10 mouse cellular contexts compared by ENCODE assay signal in genomic region chr2:167778691-167779090, GRCm38 (mm10).
DNase-seq lines count a peak whose midpoint lies in the region; ATAC-seq lines count a peak whose summit lies in the region.
"Had no signal": no experiment of that assay in that cellular context is flagged by ENCODE, and none has a peak within 500 bp of the region (broad histone marks: within the 10 kb centered on the region; RNA-seq: fewer than 3 reads in every experiment).

No protein-coding gene starts in this region.

- no peaks in the 10 kb centered on the region for H3K36me3 ChIP-seq in kidney, embryonic 15.5 days
- H3K36me3 ChIP-seq in embryonic facial prominence, embryonic 13.5 days: no peaks in the 10 kb centered on the region
- no peaks in the 10 kb centered on the region for H3K36me3 ChIP-seq in liver, embryonic 15.5 days (replicated peaks)

- peak overlapping the region; percentile 89 for H3K4me2 ChIP-seq in kidney, embryonic 15.5 days
- H3K4me2 ChIP-seq in embryonic facial prominence, embryonic 13.5 days: peak overlapping the region; percentile 87; the same call in 1 of the 2 replicates
- peak overlapping the region; percentile 80 for H3K4me2 ChIP-seq in liver, embryonic 15.5 days

- ATAC-seq in CD4-positive, CD25-positive, alpha-beta regulatory T cell, adult 4 months: no peak
- ATAC-seq in kidney, embryonic 15.5 days (replicated peaks; ENCODE audit: low FRiP score): no peak
- ATAC-seq in embryonic facial prominence, embryonic 13.5 days (ENCODE audit: insufficient number of reproducible peaks, insufficient read depth, low FRiP score, low TSS enrichment, low read depth): no peak
- ATAC-seq in liver, embryonic 15.5 days (ENCODE audit: insufficient read depth): no peak
- no peak for ATAC-seq in inflammation-experienced regulatory T-cells, adult 6 months

- H3K4me1 ChIP-seq in kidney, embryonic 15.5 days: peaks cover 63% of the 10 kb centered on the region
- peaks cover 70% of the 10 kb centered on the region for H3K4me1 ChIP-seq in embryonic facial prominence, embryonic 13.5 days
- peaks cover 64% of the 10 kb centered on the region for H3K4me1 ChIP-seq in liver, embryonic 15.5 days (replicated peaks)

- peak; percentile 34 for DNase-seq in CD4-positive, CD25-positive, alpha-beta regulatory T cell, adult 2 months (ENCODE audit: low read depth, low spot score)
- DNase-seq in kidney, adult 18-20 months: no peak
- DNase-seq in left cerebral cortex, adult 8-10 months (ENCODE audit: low spot score in 2 of 2): no peak
- DNase-seq: cerebellum, postnatal 14 days; gastrocnemius, postnatal 10 days had no signal

- H3K9ac ChIP-seq in kidney, embryonic 15.5 days: peak overlapping the region; percentile 17; the same call in 1 of the 2 replicates
- peak overlapping the region; percentile 84; the same call in 1 of the 2 replicates for H3K9ac ChIP-seq in embryonic facial prominence, embryonic 13.5 days
- no peak overlapping the region for H3K9ac ChIP-seq in liver, embryonic 15.5 days

- H3K27ac ChIP-seq in kidney, embryonic 15.5 days: peak overlapping the region; percentile 91
- peak overlapping the region; percentile 85 for H3K27ac ChIP-seq in embryonic facial prominence, embryonic 13.5 days
- peak overlapping the region; percentile 81 for H3K27ac ChIP-seq in liver, embryonic 15.5 days (replicated peaks)

- 50% methylated on average over 10 of the region's 10 CpGs for WGBS in kidney, embryonic 15.5 days
- 54% methylated on average over 10 of the region's 10 CpGs for WGBS in embryonic facial prominence, embryonic 13.5 days
- WGBS in liver, embryonic 15.5 days (ENCODE audit: insufficient replicate concordance): 63% methylated on average over 10 of the region's 10 CpGs

- H3K9me3 ChIP-seq in kidney, embryonic 15.5 days (replicated peaks): no peaks in the 10 kb centered on the region
- H3K9me3 ChIP-seq in embryonic facial prominence, embryonic 13.5 days: no peaks in the 10 kb centered on the region
- no peaks in the 10 kb centered on the region for H3K9me3 ChIP-seq in liver, embryonic 15.5 days (replicated peaks)

- H3K4me3 ChIP-seq in kidney, embryonic 15.5 days (replicated peaks): no peak overlapping the region; the same call in 1 of the 2 replicates
- no peak overlapping the region for H3K4me3 ChIP-seq in embryonic facial prominence, embryonic 13.5 days
- H3K4me3 ChIP-seq in liver, embryonic 15.5 days (replicated peaks): no peak overlapping the region

- H3K27me3 ChIP-seq in kidney, embryonic 15.5 days: no peaks in the 10 kb centered on the region
- no peaks in the 10 kb centered on the region for H3K27me3 ChIP-seq in embryonic facial prominence, embryonic 13.5 days
- no peaks in the 10 kb centered on the region for H3K27me3 ChIP-seq in liver, embryonic 15.5 days
